Mouse (Mus musculus) kidney, adult 10 weeks (tissue): ENCODE measurements around the gene Fastkd5. TPM values are rescaled to one million over a fixed set of nuclear protein-coding genes. Genes with fewer than 3 reads are reported as not detected.

ENCODE experiments used
- polyA plus RNA-seq: library from polyadenylated mRNA; stranded (reverse); fragments of 350-450 nt; fragmentation: Illumina TruSeq; extraction: RNeasy Lipid Tissue Mini Kit (QIAGEN cat#74804); gene quantifications from one replicate; pipeline ENCODE4 v1.2.3, GENCODE M21; 2014; ENCODE audit warnings: low read depth, low replicate concordance

The Fastkd5 gene
- 27.5 TPM for polyA plus RNA-seq

DNA sequence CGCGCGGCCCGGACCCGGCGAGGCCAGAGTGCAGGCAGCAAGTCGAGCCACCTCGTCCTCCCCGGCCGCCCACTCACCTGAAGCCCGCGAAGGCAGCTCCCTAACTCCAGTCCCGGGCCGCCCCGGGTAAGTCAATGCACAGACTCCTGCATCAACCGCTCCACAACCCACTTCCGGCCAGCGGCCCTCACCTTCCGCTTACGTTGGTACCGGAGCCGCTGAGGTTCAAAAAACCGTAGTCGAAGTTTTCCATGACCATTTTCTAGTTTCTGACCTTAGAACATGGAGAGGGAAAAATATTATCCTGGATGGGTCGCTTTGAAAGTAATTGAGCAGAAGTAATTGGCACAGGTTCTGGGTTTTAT lies at the start of gene Fastkd5, which contains the start of gene Ubox5:
Gene Fastkd5 (minus strand): TSS at position 189 of the 365 bp plus-strand sequence.
Gene Ubox5 (minus strand): TSS at position 200 of the 365 bp plus-strand sequence.

DNA sequence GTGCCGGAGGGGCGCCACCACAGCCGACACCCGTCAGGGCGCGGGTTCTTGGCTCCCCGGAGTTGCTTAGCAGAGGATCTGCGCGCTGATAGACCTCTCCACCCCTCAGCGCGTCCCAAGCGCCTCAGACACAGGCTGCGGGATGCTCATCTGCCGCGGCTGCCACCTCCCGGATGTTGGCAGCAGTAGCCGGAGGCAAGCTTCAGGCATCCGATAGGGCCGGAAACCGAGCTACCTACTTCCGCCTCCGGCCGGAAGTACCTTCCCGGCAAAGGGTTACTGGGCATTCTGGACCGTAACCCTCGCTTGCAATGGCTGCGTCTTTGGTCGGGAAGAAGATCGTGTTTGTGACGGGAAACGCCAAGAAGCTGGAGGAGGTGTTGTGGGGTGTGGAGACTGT lies 37.7 kb upstream of the Fastkd5 start, which contains the start of gene Itpa:
Gene Itpa (plus strand): TSS at position 52 of the 400 bp plus-strand sequence.

DNA sequence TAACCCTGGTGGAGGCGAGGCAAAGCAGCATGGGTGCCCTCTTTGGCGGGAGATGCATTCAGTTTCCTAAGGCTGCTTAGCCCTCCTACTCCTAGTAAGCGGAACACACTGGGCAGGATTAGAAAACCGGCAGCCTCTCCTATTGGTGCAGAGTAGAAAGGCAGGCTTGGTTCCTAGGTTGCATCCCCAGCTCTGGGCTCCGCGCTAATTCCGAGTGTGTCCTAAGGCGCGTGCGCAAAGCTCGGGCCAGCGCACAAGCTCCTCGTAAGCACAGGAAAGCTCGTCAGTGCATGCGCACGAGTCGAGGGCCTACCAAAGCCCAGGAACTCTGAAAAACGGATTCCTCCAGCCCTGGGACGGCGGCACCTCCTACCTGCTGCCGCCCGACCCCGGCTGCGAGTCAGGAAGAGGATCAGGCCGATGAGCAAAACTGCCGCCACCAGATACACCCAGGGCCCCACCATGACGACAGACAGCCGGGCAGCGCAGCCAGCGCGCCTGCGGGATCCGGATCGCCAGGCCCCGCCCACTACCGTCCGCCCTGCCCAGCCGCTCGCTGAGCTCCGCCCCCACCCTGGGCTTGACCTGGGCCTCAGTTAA lies 34.4 kb upstream of the Fastkd5 start, which contains the start of gene Ddrgk1:
Gene Ddrgk1 (minus strand): TSS at position 558 of the 600 bp plus-strand sequence.

DNA sequence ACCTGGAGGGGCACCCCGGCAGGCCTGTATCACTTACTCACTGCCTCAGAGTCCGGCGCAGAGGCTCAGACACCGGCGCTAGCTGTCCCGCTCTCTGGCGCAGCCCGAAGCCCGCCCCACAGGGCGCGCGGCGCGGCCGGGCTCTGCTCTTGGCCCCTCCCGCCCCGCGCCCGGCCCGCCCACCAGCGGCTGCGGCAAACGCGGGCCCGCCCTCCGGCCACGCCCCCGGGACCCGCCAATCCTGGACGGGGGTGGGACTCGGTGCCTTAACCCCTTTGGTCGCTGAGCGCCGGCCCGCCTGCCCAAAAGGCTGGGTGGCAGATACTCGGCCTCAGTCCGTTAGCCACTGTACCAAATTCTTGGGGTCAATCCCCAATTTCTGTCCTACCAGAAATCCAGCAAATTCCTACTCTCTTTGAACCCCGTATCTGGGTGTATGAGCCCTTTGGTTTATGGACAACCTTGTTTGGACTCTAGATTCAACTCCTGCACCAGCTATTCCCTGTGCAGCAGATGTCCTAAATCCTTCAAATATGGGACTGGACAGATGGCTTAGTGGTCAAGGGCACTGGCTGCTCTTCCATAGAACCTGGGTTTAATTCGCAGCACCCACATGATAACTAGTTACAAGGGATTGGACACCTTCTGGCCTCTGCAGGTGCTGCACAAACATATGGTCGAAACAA lies 13.0 kb upstream of the Fastkd5 start, which contains the start of gene Lzts3:
Gene Lzts3 (minus strand): TSS at position 120 of the 686 bp plus-strand sequence.

DNA sequence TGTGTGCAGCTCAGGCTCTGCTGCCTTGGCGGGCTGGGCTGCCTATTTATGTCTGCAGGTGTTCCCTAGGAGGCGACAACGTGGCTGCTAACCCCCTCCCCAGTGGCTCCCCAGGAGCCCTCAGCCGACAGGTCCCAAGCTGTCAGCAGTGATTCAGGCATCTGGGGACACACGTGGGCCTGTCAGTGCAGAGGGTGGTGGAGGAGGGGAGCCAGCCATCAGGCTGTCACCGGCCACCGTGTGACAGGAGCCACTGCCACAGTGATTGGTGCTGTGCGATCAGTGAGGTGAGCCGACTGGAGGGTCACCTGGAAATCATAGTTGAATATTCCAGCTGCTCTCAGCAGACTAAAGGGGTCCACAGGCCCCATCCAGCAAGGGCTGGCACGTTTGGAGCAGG lies 47.3 kb downstream of the Fastkd5 start, which contains the start of gene Avp:
Gene Avp (minus strand): TSS at position 3 of the 400 bp plus-strand sequence.

DNA sequence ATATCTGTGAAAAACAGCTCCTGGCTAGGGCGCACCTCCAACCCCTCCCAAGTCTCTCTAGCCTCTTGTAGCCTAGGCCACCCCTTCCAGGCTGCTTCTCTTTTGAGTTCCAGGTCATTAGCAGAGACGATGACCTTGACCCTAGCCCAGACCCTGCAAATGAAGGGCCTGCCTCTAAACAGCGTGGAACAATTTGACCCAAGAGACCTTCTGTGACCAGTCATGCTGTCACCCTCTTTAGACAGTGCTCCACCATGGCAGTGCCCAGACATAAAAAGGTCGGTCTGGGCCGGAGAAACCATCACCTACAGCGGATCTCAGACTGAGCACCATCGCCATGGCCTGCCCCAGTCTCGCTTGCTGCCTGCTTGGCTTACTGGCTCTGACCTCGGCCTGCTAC lies 54.0 kb downstream of the Fastkd5 start, which contains the start of gene Oxt:
Gene Oxt (plus strand): TSS at position 301 of the 400 bp plus-strand sequence.

Other genes with a start within 250 kb of the Fastkd5 start
- gene Cpxm1, start 232.5 kb downstream of the Fastkd5 start, polyA plus RNA-seq = not detected
- gene Gm28372, start 224.8 kb downstream of the Fastkd5 start, polyA plus RNA-seq = not detected
- gene 1700020A23Rik, start 224.8 kb downstream of the Fastkd5 start, polyA plus RNA-seq = not detected
- gene Tmem239, start 223.5 kb downstream of the Fastkd5 start, polyA plus RNA-seq = not detected
- gene Vps16, start 205.7 kb downstream of the Fastkd5 start, polyA plus RNA-seq = 13.0 TPM
- 4.3 TPM for gene Pced1a, start 205.3 kb downstream of the Fastkd5 start, polyA plus RNA-seq
- 135 TPM for gene Ptpra, start 179.7 kb downstream of the Fastkd5 start, polyA plus RNA-seq
- 1.3 TPM for gene Mrps26, start 66.3 kb downstream of the Fastkd5 start, polyA plus RNA-seq
- not detected for gene Oxt, start 53.9 kb downstream of the Fastkd5 start, polyA plus RNA-seq
- not detected for gene Avp, start 47.5 kb downstream of the Fastkd5 start, polyA plus RNA-seq
- 4.6 TPM for gene Ubox5, start within 50 bp of the Fastkd5 start, polyA plus RNA-seq
- 16.7 TPM for gene Lzts3, start 12.8 kb upstream of the Fastkd5 start, polyA plus RNA-seq
- 15.0 TPM for gene Ddrgk1, start 34.6 kb upstream of the Fastkd5 start, polyA plus RNA-seq
- gene Itpa, start 37.6 kb upstream of the Fastkd5 start, polyA plus RNA-seq = 37.6 TPM
- 2.8 TPM for gene Slc4a11, start 67.5 kb upstream of the Fastkd5 start, polyA plus RNA-seq